Mouse (Mus musculus) hindbrain, postnatal 0 days (tissue): Measurements from ENCODE around the gene Dip2b. TPM values are rescaled to one million over a fixed set of nuclear protein-coding genes. Genes with fewer than 3 reads are reported as not detected.
A peak's percentile ranks its signal among the peaks of the same experiment; 100 is the strongest.

ENCODE experiments used
- ATAC-seq: fragments of 200-750 bp; cut with Nextera tagmentation; 2 replicates; pipeline ENCODE4 v1.8.0; 2017; ENCODE audit warnings: mild to moderate bottlenecking, moderate TSS enrichment, moderate library complexity
- DNase-seq: peaks from one replicate; pipeline ENCODE4 v3.0.0-alpha.2; 2015; ENCODE audit warnings: low spot score
- H3K27ac ChIP-seq: fragments of 300-500 bp; sonication (generic); 2 replicates; pipeline ENCODE4 v1.5.1; 2014; ENCODE audit warnings: mild to moderate bottlenecking
- H3K27me3 ChIP-seq: fragments of 300-500 bp; sonication (generic); 2 replicates; pipeline ENCODE4 v1.6.1; 2014; ENCODE audit warnings: low read length, mixed read lengths; ENCODE audit not compliant: insufficient read depth
- H3K36me3 ChIP-seq: fragments of 300-500 bp; sonication (generic); 2 replicates; pipeline ENCODE4 v1.6.1; 2014; ENCODE audit warnings: low read length, mixed read lengths; ENCODE audit not compliant: insufficient read depth
- H3K4me1 ChIP-seq: fragments of 300-500 bp; sonication (generic); 2 replicates; pipeline ENCODE4 v1.6.1; 2014; ENCODE audit warnings: antibody characterized with exemption, low read length, mixed read lengths; ENCODE audit not compliant: insufficient read depth
- H3K4me2 ChIP-seq: fragments of 300-500 bp; sonication (generic); 2 replicates; pipeline ENCODE4 v1.6.1; 2014; ENCODE audit warnings: low read depth, mild to moderate bottlenecking, low read length, moderate library complexity, mixed read lengths
- H3K4me3 ChIP-seq: fragments of 300-500 bp; sonication (generic); 2 replicates; pipeline ENCODE4 v1.5.1; 2014; ENCODE audit warnings: low read length
- H3K9ac ChIP-seq: fragments of 300-500 bp; sonication (generic); replicated peaks from 2 replicates; pipeline ENCODE4 v1.6.1; 2014; ENCODE audit warnings: mild to moderate bottlenecking, low read length, moderate library complexity, mixed read lengths
- H3K9me3 ChIP-seq: fragments of 300-500 bp; sonication (generic); 2 replicates; pipeline ENCODE4 v1.6.1; 2016; ENCODE audit warnings: low read length, mixed read lengths
- CTCF ChIP-seq: IDR thresholded peaks from 2 replicates; pipeline ENCODE4 v1.5.1; 2016; ENCODE audit warnings: antibody characterized with exemption, control low read depth, low read depth
- WGBS: fragments of 180-500 bp; shearing (Covaris S2); extraction: QIAGEN DNeasy Blood & Tissue Kit; methylation state at CpG from one replicate; pipeline ENCODE4 v1.1.7; 2014; 5-methylcytosine and 5-hydroxymethylcytosine counted together
- polyA plus RNA-seq: library from polyadenylated mRNA; unstranded; fragments of >200 nt; fragmentation: Nextera tagmentation; extraction: Ambion mirVana; gene quantifications from 2 replicates; pipeline ENCODE4 v1.2.1, GENCODE M21; 2015
- total RNA-seq: library from RNA; depleted of rRNA; stranded (reverse); fragments of >200 nt; gene quantifications from 2 replicates; pipeline ENCODE4 v1.2.3, GENCODE M21; 2014

Dip2b gene
- total and polyA plus RNA-seq, 2 experiments from 2014 or later, result 11.9 to 44.7 TPM

DNA sequence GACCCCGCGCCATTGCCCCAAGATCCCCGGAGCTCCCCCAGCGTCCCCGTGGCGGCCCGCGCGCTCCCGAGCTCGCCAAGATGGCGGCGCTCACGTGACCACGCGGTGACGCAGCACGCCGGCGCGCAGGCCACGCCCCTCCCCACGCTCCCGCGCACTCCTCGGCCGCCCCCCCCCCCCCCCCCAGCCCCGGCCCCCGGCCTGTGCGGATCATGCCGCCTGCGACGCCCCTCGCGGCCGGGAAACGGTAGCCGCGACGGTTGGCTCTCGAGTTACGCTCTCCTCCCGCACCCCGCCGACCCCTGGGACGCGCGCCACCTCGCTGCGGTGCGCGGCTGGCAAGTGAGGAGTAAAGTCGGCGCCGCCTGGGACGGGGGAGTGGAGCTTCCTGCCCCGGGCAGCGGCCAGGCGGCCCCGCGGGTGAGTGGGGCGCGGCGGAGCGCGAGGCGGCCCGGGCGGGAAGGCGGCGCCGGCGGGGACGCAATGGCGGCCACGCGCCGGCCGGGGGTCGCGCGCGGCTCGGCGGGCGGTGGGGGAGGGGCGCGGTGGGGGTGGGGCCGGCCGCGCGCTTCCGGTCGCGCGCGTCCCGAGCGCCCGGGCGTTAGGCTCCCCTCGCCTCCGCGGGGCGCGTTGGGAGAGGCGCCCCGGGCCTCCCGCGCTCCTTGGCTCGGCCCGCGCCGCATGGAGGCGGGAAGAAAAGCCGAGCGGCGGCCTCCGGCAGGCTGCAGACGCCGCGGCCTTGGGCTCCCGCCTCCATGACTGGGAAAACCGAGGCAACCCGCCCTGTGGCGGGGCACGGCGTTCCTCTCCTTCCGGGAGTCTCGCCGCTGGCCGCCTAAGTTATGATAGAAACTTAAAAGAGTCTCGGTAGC, 189.4 kb downstream of the Dip2b start, which contains the start of gene Atf1:
TSS of gene Atf1 (plus strand) at position 157 of the 872 bp plus-strand sequence.
- H3K27ac ChIP-seq, result peak within 1 kb of the TSS; percentile 100
- no peaks in the 10 kb centered on the region for H3K36me3 ChIP-seq
- peaks cover 5% of the 10 kb centered on the region for H3K4me1 ChIP-seq
- H3K9me3 ChIP-seq, result no peaks in the 10 kb centered on the region
- peak within 1 kb of the TSS; percentile 75 for H3K4me2 ChIP-seq
- WGBS, result under 1% methylated on average over 53 of the region's 133 CpGs
- ATAC-seq (peak; percentile 93), DNase-seq (peak; percentile 96)
- no peak for TF ChIP-seq CTCF
- H3K27me3 ChIP-seq, result no peaks in the 10 kb centered on the region
- H3K9ac ChIP-seq, result peak within 1 kb of the TSS; percentile 97
- peak within 1 kb of the TSS; percentile 86 for H3K4me3 ChIP-seq

DNA sequence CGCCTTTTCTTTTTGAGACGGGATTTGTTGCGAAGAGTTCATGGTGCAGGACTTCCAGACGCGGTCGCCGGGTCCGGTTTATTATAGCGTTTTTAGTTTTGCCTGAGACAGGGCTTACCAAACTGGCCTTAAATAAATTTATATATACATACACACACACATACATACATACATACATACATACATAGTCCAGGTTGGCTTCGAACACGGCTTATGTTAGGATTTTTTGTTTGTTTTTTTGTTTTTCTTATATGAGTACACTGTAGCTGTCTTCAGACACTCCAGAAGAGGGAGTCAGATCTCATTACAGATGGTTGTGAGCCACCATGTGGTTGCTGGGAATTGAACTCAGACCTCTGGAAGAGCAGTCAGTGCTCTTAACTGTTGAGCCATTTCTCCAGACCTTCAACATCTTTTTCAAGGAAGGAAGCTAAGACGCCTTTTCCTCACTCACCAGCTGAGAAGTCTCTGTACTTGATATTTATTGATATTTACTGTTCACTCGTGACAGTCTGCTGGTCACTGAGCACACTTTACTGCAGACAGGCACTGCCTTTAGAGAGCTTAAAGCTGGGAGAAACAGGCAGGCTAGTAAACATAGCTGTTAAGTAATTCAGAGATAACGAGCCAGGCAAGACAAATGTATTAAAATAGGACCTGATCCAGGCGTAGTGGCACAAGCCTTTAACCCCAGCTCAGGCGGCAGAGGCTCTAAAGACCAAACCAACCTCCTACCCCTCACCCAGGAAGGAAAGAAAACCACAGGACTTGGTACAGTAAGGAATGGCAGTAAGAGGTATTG, 190.3 kb downstream of the Dip2b start:
- Histone ChIP-seq H3K4me2 (peak overlapping the region; percentile 75), H3K9ac (peak overlapping the region; percentile 97), H3K9me3 (no peaks in the 10 kb centered on the region), H3K36me3 (peaks cover 3% of the 10 kb centered on the region; the same call in 1 of the 2 replicates), H3K27ac (peak overlapping the region; percentile 100), H3K27me3 (no peaks in the 10 kb centered on the region), H3K4me3 (peak overlapping the region; percentile 86), H3K4me1 (peaks cover 5% of the 10 kb centered on the region)
- ATAC-seq (no peak), DNase-seq (no peak)
- TF ChIP-seq CTCF, result peak; percentile 40; the same call in 1 of the 2 replicates
- WGBS, result 22% methylated on average over 16 of the region's 16 CpGs

DNA sequence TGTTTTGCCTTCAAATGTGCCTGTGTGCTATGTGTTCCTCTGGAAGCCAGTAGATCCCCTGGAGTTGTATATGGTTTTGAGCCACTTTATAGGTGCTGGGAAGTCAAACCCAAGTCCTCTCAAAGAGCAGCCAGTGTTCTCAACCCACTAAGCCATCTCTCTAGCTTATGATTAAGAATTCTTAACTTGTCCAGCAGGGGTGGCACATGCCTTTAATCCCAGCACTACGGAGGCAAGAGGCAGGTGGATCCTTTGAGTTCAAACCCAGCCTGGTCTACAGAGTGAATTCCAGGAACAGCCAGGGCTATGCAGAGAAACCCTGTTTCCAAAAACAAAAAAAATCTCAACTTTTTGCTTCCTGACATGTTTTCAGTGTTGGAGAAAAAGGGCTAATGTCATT, 192.2 kb downstream of the Dip2b start:
- H3K9me3 ChIP-seq, result no peaks in the 10 kb centered on the region
- H3K9ac ChIP-seq, result no peak overlapping the region
- ATAC-seq, result no peak
- H3K4me1 ChIP-seq, result peaks cover 5% of the 10 kb centered on the region
- peak; percentile 26 for TF ChIP-seq CTCF
- peaks cover 13% of the 10 kb centered on the region; the same call in 1 of the 2 replicates for H3K36me3 ChIP-seq
- no peak overlapping the region for H3K4me3 ChIP-seq
- no peaks in the 10 kb centered on the region for H3K27me3 ChIP-seq
- no peak overlapping the region for H3K4me2 ChIP-seq
- H3K27ac ChIP-seq, result no peak overlapping the region
- WGBS, result 50% methylated on average over 1 of the region's 1 CpGs
- DNase-seq, result no peak

DNA sequence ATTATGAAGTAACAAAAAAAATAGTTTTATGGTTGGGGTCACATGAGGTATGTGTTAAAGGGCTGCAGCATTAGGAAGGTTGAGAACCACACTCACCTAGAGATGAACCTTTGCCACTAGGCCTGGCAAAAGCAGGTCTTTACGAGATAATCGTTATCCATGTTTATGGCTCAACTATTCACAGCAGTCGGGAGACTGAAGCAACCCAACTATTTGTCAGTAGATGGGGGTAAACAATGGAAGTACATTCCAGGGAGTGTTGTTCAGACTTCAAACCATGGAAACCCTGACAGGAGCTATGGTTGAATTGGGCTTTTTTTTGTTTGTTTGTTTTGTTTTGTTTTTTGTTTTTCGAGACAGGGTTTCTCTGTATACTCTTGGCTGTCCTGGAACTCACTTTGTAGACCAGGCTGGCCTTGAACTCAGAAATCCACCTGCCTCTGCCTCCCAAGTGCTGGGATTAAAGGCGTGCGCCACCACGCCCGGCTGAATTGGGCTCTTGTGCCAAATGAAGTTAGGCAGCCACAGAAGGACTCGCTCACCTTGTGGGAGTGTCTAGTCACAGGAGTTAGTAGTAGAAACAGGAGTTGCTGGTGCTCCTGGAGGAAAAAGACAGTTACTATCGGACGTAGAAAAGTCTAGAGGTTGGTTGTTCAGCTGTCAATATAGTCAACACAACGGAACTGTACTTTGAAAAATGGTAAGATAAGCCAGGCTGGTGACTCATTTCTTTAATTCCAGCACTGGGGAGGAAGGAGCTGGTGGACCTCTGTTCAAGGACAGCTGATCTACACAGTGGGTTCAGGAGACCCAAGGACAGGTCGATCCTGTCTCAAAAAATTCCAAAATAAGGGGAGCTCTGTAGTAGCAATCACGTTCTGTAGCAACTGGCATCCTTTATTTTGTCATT, 193.4 kb downstream of the Dip2b start:
- Histone ChIP-seq H3K4me3 (no peak overlapping the region), H3K4me2 (no peak overlapping the region), H3K4me1 (peaks cover 3% of the 10 kb centered on the region), H3K27me3 (no peaks in the 10 kb centered on the region), H3K36me3 (peaks cover 16% of the 10 kb centered on the region; the same call in 1 of the 2 replicates), H3K9me3 (no peaks in the 10 kb centered on the region), H3K9ac (no peak overlapping the region), H3K27ac (no peak overlapping the region)
- ATAC-seq, result no peak
- TF ChIP-seq CTCF, result no peak
- no peak for DNase-seq
- WGBS, result 86% methylated on average over 14 of the region's 14 CpGs

DNA sequence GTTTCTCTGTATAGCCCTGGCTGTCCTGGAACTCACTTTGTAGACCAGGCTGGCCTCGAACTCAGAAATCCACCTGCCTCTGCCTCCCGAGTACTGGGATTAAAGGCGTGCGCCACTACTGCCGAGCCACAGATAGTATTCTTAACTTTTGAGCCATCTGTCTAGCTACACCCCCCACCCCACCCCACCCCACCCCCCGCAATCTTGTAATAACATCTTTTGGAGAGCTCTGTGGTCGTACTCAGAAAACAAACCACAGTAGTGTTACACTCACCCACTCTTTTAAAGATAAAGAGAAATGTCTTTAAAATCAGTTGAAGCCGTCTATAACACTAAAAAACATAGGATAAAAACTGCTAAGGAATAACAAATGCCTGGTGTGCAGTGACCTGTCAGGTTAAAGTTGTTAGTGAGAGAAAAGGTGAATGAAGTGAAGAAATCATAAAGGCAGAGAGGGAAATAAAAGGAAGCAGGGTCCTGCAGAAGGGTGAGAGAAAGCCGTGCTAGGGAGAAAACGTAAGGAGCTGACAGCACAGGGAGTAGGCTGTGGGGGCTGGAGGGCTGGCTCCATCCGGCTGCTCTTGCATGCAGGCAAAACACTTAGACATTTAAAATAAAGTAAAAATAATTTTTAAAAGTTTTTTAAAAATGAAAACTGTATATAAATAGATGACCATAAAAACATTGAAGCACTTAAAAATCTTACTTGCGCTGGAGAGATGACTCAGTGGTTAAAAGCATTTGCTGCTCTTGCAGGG, 196.9 kb downstream of the Dip2b start:
- DNase-seq (no peak), ATAC-seq (no peak)
- WGBS, result 91% methylated on average over 12 of the region's 12 CpGs
- Histone ChIP-seq H3K4me3 (no peak overlapping the region), H3K27ac (no peak overlapping the region), H3K36me3 (peaks cover 16% of the 10 kb centered on the region; the same call in 1 of the 2 replicates), H3K9me3 (no peaks in the 10 kb centered on the region), H3K9ac (no peak overlapping the region), H3K27me3 (no peaks in the 10 kb centered on the region), H3K4me1 (no peaks in the 10 kb centered on the region), H3K4me2 (no peak overlapping the region)
- no peak for TF ChIP-seq CTCF
